Mouse (Mus musculus) lung, adult 10 weeks (tissue): ENCODE measurements around the gene Cpne9. TPM values are rescaled to one million over a fixed set of nuclear protein-coding genes. Genes with fewer than 3 reads are reported as not detected.

Experiments
- polyA plus RNA-seq: library from polyadenylated mRNA; stranded (reverse); fragments of 350-450 nt; fragmentation: Illumina TruSeq; extraction: RNeasy Lipid Tissue Mini Kit (QIAGEN cat#74804); gene quantifications from one replicate; pipeline ENCODE4 v1.2.3, GENCODE M21; 2014; ENCODE audit warnings: low read depth, low replicate concordance; ENCODE audit not compliant: insufficient read depth

The Cpne9 gene
- not detected for polyA plus RNA-seq

GRCm38 (mm10) chr6:113282101-113282802 is at the start of gene Cpne9:
TSS of gene Cpne9 (plus strand) at chr6:113282307.

GRCm38 (mm10) chr6:113237542-113238270 is 44.4 kb upstream of the Cpne9 start, which contains the start of gene Mtmr14:
TSS of gene Mtmr14 (plus strand) at chr6:113237843.

GRCm38 (mm10) chr6:113306986-113307349 is 24.9 kb downstream of the Cpne9 start, which contains the start of gene Brpf1:
TSS of gene Brpf1 (plus strand) at chr6:113307137.

GRCm38 (mm10) chr6:113326533-113327315 is 44.6 kb downstream of the Cpne9 start, which contains the start of gene Ogg1:
TSS of gene Ogg1 (plus strand) at chr6:113326972.

GRCm38 (mm10) chr6:113343177-113344092 is 61.3 kb downstream of the Cpne9 start, which contains the start of gene Camk1:
TSS of gene Camk1 (minus strand) at chr6:113343984.

Other genes starting within 250 kb of the Cpne9 start
- 20.8 TPM for gene Thumpd3, start 236.1 kb upstream of the Cpne9 start, polyA plus RNA-seq
- 14.0 TPM for gene Setd5, start 204.9 kb upstream of the Cpne9 start, polyA plus RNA-seq
- gene Lhfpl4, start 86.9 kb upstream of the Cpne9 start, polyA plus RNA-seq: 0.27 TPM
- 19.0 TPM for gene Mtmr14, start 44.5 kb upstream of the Cpne9 start, polyA plus RNA-seq
- 9.6 TPM for gene Brpf1, start 24.8 kb downstream of the Cpne9 start, polyA plus RNA-seq
- gene Ogg1, start 44.7 kb downstream of the Cpne9 start, polyA plus RNA-seq: 11.0 TPM
- 84.4 TPM for gene Camk1, start 61.7 kb downstream of the Cpne9 start, polyA plus RNA-seq
- gene Tada3, start 95.6 kb downstream of the Cpne9 start, polyA plus RNA-seq: 24.5 TPM
- gene Arpc4, start 95.8 kb downstream of the Cpne9 start, polyA plus RNA-seq: 168 TPM
- gene Ttll3, start 107.0 kb downstream of the Cpne9 start, polyA plus RNA-seq: 6.7 TPM
- 9.6 TPM for gene Rpusd3, start 137.0 kb downstream of the Cpne9 start, polyA plus RNA-seq
- gene Cidec, start 153.5 kb downstream of the Cpne9 start, polyA plus RNA-seq: 63.1 TPM
- 38.2 TPM for gene Jagn1, start 160.3 kb downstream of the Cpne9 start, polyA plus RNA-seq
- gene Il17re, start 176.2 kb downstream of the Cpne9 start, polyA plus RNA-seq: 8.9 TPM
- gene Il17rc, start 189.1 kb downstream of the Cpne9 start, polyA plus RNA-seq: 27.3 TPM
- 27.6 TPM for gene Creld1, start 201.0 kb downstream of the Cpne9 start, polyA plus RNA-seq
- not detected for gene Prrt3, start 219.6 kb downstream of the Cpne9 start, polyA plus RNA-seq
- gene Emc3, start 249.3 kb downstream of the Cpne9 start, polyA plus RNA-seq: 62.9 TPM
- gene Fancd2, start 249.4 kb downstream of the Cpne9 start, polyA plus RNA-seq: 0.34 TPM